Mouse (Mus musculus): Measurements from ENCODE around the gene Dip2b.

Dip2b gene

DNA sequence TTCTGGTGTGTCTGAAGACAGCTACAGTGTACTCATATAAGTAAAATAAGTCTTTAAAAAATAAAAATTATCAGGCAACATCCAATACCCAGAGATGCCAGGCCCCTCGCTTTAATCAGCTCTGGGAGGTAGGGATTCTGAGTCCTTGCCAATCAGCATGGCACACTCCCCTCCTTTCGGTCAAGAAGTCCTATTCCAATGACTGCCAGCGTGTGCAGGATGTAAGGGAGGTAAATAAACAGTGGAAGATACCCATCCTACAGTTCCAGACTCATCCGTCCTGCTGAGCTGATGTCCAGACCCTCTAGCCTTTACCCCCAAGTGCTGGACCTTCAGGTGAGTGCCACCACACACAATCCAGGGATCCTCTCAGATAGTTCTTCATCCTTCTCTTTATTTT, 186.9 kb downstream of the Dip2b start:
- TF ChIP-seq GATA4 (IDR thresholded peaks at IDR 0.05; ENCODE audit: insufficient replicate concordance, low read length), result no peak

DNA sequence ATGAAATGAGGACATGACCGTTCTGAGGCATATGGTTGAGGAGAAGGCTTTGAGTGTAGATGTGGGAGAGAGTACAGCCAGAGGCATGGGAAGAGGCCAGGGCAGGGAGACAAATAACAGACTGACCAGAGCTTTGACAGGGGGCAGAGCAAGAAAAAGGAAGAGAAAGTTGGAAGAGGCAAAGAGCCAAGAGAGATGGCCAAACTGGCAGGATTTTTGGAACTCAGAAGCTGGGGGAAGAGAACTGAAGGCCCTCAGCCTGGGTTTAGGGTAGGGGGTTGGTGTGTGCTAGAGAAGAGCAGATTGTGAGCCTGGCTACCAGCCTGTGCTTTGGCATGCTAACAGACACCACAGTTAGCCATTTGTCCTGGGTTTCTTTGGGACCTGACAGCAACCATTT, 187.4 kb downstream of the Dip2b start:
- TF ChIP-seq GATA4 (IDR thresholded peaks at IDR 0.05; ENCODE audit: insufficient replicate concordance, low read length), result no peak

DNA sequence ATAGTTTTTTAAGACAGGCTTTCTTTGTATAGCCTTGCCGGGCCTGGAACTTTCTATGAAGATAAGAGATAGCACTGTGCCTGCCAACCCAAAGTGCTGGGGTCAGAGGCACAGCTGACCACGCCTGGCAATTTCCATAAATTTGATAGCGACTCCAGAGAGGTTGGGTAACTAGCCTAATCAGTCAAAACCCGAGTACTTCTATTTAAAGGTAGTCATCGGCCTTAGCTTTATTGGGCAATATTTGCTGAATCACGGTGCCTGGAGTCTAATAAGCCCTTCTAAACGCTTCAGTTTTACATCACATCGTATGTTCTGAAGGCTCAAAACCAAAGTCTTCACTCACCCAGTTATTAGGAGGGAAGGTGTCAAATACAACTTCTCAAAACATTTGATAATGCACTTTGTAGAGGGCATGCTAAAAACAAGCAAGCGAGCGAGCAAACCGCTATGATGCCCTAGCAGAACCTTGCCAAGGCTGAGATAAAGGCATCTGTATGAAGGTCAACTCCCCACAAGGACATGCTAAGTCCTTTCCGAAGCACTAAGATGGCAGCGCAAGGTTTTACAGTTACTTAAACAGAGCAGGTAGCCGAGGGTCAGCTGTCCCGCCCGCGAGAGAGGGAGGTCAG, 188.7 kb downstream of the Dip2b start:
- TF ChIP-seq GATA4 (IDR thresholded peaks at IDR 0.05; ENCODE audit: insufficient replicate concordance, low read length), result peak; percentile 92; the same call in 1 of the 2 replicates

DNA sequence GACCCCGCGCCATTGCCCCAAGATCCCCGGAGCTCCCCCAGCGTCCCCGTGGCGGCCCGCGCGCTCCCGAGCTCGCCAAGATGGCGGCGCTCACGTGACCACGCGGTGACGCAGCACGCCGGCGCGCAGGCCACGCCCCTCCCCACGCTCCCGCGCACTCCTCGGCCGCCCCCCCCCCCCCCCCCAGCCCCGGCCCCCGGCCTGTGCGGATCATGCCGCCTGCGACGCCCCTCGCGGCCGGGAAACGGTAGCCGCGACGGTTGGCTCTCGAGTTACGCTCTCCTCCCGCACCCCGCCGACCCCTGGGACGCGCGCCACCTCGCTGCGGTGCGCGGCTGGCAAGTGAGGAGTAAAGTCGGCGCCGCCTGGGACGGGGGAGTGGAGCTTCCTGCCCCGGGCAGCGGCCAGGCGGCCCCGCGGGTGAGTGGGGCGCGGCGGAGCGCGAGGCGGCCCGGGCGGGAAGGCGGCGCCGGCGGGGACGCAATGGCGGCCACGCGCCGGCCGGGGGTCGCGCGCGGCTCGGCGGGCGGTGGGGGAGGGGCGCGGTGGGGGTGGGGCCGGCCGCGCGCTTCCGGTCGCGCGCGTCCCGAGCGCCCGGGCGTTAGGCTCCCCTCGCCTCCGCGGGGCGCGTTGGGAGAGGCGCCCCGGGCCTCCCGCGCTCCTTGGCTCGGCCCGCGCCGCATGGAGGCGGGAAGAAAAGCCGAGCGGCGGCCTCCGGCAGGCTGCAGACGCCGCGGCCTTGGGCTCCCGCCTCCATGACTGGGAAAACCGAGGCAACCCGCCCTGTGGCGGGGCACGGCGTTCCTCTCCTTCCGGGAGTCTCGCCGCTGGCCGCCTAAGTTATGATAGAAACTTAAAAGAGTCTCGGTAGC, 189.4 kb downstream of the Dip2b start, which contains the start of gene Atf1:
Gene Atf1 (plus strand): TSS at position 157 of the 872 bp plus-strand sequence.
- TF ChIP-seq GATA4 (IDR thresholded peaks at IDR 0.05; ENCODE audit: insufficient replicate concordance, low read length), result no peak

DNA sequence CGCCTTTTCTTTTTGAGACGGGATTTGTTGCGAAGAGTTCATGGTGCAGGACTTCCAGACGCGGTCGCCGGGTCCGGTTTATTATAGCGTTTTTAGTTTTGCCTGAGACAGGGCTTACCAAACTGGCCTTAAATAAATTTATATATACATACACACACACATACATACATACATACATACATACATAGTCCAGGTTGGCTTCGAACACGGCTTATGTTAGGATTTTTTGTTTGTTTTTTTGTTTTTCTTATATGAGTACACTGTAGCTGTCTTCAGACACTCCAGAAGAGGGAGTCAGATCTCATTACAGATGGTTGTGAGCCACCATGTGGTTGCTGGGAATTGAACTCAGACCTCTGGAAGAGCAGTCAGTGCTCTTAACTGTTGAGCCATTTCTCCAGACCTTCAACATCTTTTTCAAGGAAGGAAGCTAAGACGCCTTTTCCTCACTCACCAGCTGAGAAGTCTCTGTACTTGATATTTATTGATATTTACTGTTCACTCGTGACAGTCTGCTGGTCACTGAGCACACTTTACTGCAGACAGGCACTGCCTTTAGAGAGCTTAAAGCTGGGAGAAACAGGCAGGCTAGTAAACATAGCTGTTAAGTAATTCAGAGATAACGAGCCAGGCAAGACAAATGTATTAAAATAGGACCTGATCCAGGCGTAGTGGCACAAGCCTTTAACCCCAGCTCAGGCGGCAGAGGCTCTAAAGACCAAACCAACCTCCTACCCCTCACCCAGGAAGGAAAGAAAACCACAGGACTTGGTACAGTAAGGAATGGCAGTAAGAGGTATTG, 190.3 kb downstream of the Dip2b start:
- TF ChIP-seq GATA4 (IDR thresholded peaks at IDR 0.05; ENCODE audit: insufficient replicate concordance, low read length), result no peak; the same call in 1 of the 2 replicates

DNA sequence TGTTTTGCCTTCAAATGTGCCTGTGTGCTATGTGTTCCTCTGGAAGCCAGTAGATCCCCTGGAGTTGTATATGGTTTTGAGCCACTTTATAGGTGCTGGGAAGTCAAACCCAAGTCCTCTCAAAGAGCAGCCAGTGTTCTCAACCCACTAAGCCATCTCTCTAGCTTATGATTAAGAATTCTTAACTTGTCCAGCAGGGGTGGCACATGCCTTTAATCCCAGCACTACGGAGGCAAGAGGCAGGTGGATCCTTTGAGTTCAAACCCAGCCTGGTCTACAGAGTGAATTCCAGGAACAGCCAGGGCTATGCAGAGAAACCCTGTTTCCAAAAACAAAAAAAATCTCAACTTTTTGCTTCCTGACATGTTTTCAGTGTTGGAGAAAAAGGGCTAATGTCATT, 192.2 kb downstream of the Dip2b start:
- TF ChIP-seq GATA4 (IDR thresholded peaks at IDR 0.05; ENCODE audit: insufficient replicate concordance, low read length), result no peak

DNA sequence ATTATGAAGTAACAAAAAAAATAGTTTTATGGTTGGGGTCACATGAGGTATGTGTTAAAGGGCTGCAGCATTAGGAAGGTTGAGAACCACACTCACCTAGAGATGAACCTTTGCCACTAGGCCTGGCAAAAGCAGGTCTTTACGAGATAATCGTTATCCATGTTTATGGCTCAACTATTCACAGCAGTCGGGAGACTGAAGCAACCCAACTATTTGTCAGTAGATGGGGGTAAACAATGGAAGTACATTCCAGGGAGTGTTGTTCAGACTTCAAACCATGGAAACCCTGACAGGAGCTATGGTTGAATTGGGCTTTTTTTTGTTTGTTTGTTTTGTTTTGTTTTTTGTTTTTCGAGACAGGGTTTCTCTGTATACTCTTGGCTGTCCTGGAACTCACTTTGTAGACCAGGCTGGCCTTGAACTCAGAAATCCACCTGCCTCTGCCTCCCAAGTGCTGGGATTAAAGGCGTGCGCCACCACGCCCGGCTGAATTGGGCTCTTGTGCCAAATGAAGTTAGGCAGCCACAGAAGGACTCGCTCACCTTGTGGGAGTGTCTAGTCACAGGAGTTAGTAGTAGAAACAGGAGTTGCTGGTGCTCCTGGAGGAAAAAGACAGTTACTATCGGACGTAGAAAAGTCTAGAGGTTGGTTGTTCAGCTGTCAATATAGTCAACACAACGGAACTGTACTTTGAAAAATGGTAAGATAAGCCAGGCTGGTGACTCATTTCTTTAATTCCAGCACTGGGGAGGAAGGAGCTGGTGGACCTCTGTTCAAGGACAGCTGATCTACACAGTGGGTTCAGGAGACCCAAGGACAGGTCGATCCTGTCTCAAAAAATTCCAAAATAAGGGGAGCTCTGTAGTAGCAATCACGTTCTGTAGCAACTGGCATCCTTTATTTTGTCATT, 193.4 kb downstream of the Dip2b start:
- no peak for TF ChIP-seq GATA4 (IDR thresholded peaks at IDR 0.05; ENCODE audit: insufficient replicate concordance, low read length)

DNA sequence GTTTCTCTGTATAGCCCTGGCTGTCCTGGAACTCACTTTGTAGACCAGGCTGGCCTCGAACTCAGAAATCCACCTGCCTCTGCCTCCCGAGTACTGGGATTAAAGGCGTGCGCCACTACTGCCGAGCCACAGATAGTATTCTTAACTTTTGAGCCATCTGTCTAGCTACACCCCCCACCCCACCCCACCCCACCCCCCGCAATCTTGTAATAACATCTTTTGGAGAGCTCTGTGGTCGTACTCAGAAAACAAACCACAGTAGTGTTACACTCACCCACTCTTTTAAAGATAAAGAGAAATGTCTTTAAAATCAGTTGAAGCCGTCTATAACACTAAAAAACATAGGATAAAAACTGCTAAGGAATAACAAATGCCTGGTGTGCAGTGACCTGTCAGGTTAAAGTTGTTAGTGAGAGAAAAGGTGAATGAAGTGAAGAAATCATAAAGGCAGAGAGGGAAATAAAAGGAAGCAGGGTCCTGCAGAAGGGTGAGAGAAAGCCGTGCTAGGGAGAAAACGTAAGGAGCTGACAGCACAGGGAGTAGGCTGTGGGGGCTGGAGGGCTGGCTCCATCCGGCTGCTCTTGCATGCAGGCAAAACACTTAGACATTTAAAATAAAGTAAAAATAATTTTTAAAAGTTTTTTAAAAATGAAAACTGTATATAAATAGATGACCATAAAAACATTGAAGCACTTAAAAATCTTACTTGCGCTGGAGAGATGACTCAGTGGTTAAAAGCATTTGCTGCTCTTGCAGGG, 196.9 kb downstream of the Dip2b start:
- no peak for TF ChIP-seq GATA4 (IDR thresholded peaks at IDR 0.05; ENCODE audit: insufficient replicate concordance, low read length)

DNA sequence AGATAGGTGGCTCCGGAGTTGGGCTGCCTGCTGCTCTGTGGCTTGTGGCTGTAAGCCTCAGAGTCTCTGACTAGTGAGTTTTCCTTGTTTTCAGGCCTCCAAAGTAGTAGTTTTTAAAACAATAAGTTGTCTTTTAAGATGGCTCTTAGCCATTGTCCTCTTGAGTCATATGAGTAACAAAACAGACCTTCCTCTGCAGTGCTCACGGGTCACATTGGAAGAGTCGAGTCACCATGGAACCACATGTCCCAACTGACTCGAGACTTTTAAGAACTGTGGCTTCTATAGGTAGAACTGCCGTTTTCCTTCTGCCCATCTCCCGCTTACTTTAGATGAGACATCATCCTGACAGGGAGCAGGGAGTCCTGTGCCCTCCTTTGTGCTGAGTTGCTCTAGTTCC, 198.5 kb downstream of the Dip2b start:
- no peak for TF ChIP-seq GATA4 (IDR thresholded peaks at IDR 0.05; ENCODE audit: insufficient replicate concordance, low read length)

DNA sequence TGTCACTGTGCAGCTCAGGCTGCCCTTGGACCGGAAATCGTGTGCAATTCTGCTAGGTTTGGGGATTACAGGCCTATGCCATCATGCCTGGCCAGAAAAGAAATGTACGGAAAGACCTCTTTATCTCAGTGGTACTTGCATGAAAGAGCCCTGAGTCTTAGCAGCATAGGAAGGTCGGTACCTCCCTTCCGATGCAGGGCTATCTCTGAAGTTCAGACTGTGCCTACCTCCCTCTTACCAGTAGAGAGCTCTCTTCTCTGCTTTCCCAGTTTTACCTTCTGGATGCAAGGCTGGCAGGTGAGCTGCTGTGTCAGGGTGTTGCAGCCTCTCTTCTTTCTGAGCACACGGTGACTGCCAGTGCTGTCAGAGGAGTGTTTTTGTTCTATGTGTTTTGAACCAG, 203.3 kb downstream of the Dip2b start:
- no peak for TF ChIP-seq GATA4 (IDR thresholded peaks at IDR 0.05; ENCODE audit: insufficient replicate concordance, low read length)

DNA sequence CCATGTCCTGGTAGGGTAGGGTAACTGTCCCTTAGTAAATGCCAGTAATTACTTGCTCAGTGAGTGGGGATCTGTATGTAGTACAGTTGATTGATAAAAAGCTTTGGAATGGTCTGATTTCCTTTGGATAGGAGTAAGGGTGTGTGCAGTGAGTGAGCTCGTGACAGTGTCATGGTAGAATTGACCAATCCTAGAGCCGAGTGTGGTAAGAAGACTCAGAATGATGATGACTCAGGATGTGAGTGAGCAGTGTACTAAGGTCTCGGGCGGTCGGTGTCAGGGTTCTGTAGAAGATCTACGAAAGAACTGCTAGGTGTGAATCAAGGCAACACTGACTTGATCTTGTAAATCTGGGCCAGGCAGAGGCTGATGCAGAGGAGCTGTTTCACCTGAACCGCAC, 207.5 kb downstream of the Dip2b start:
- TF ChIP-seq GATA4 (IDR thresholded peaks at IDR 0.05; ENCODE audit: insufficient replicate concordance, low read length), result no peak

DNA sequence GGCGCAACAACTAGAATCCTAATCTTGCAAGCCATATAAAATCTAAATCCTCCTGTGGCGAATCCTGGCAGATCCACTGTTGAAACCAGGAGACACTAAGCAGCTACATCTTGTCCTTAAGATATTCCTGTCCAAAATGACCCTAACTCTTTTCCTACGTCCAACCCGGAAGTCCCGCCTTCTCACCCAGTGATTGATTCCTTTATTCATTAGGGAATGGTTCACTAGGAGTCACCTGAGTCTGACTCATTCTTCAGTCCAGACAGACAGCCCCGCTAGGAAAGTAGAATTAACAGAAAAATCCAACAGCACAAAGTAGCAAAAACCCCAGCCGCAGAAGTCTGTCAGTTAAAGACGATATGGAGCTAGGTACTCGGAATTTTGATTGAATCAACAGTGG, 208.8 kb downstream of the Dip2b start:
- TF ChIP-seq GATA4 (IDR thresholded peaks at IDR 0.05; ENCODE audit: insufficient replicate concordance, low read length), result no peak

DNA sequence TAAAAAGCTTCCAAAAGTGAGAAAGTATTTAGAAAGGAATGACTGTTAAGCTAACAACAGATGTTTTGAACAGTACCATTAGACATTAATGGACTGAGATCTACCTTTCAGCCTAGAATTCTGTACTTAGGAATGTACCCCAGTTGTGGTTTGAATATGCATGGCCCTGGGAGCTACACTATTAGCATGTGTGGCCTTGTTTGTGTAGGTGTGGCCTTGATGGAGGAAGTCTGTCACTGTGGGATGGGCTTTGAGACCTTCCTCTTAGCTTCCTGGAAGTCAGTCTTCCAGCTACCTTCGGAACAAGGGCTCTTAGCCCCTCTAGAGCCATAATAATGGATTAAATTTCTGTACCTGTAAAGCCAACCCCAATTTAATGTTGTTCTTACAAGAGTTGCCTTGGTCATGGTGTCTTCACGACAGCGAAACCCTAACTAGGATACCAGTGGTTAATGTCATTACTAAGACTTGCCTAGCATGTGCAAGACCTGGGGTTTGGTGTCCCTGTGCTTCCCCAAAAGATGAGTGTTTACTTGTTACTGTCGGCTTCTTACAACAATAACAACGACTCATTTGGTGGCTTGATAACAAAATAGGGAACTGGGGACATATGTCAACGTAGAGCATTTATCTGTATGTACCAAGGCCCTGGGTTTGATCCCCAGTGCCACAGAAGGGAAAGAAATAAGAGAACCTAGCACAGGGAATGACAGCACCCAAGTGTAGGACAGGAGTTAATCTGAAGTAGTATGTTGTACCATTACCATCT, 210.4 kb downstream of the Dip2b start:
- TF ChIP-seq GATA4 (IDR thresholded peaks at IDR 0.05; ENCODE audit: insufficient replicate concordance, low read length), result no peak
